In genomic region chr3:96237904-96238511, GRCm38 (mm10) we compare ENCODE assay signal across 8 mouse cellular contexts. TPM values are rescaled to one million over a fixed set of nuclear protein-coding genes. Genes with fewer than 3 reads are reported as not detected.
A peak's percentile ranks its signal among the peaks of the same experiment; 100 is the strongest.
DNase-seq lines count a peak whose midpoint lies in the region; ATAC-seq lines count a peak whose summit lies in the region.

No protein-coding gene starts in this region.

- no peak for DNase-seq in heart, postnatal 36 days
- peak; percentile 75 for DNase-seq in ES-CJ7 (ENCODE audit: low read depth, low spot score)
- no peak for DNase-seq in ovary, postnatal 10 days (ENCODE audit: low spot score)
- DNase-seq in thymus, postnatal 36 days = no peak
- DNase-seq in cerebellum, postnatal 36 days = no peak

- H3K4me2 ChIP-seq in heart, embryonic 12.5 days = peak overlapping the region; percentile 80
- H3K4me2 ChIP-seq in forebrain, embryonic 13.5 days = peak overlapping the region; percentile 64
- peak overlapping the region; percentile 74 for H3K4me2 ChIP-seq in liver, embryonic 16.5 days (ENCODE audit: low read depth, low read length)

- no peaks in the 10 kb centered on the region for H3K27me3 ChIP-seq in heart, embryonic 12.5 days (replicated peaks)
- H3K27me3 ChIP-seq in forebrain, embryonic 13.5 days = no peaks in the 10 kb centered on the region
- H3K27me3 ChIP-seq in liver, embryonic 16.5 days (ENCODE audit: control insufficient read depth, insufficient read depth, low read depth, low read length) = no peaks in the 10 kb centered on the region

- WGBS in heart, embryonic 12.5 days = 1% methylated on average over 12 of the region's 12 CpGs
- under 1% methylated on average over 12 of the region's 12 CpGs for WGBS in forebrain, embryonic 13.5 days
- WGBS in liver, embryonic 16.5 days (ENCODE audit: insufficient replicate concordance) = under 1% methylated on average over 12 of the region's 12 CpGs

- H3K27ac ChIP-seq in heart, embryonic 12.5 days (ENCODE audit: poor library complexity, severe bottlenecking) = peak overlapping the region; percentile 60
- peak overlapping the region; percentile 81 for H3K27ac ChIP-seq in forebrain, embryonic 13.5 days
- peak overlapping the region; percentile 92 for H3K27ac ChIP-seq in liver, embryonic 16.5 days (ENCODE audit: low read length)

- H3K4me1 ChIP-seq in heart, embryonic 12.5 days (replicated peaks) = peaks cover 21% of the 10 kb centered on the region
- H3K4me1 ChIP-seq in forebrain, embryonic 13.5 days = peaks cover 27% of the 10 kb centered on the region
- peaks cover 29% of the 10 kb centered on the region for H3K4me1 ChIP-seq in liver, embryonic 16.5 days (ENCODE audit: control insufficient read depth, low read depth, low read length)

- intact Hi-C loops in heart, postnatal 36 days (cut with DNase I) = loop anchor here (2.0 kb wide), 1 partner anchor 17 kb away; the partner anchor contains the start of genes Hist2h2ac and Hist2h2be

- peak overlapping the region; percentile 51 for H3K4me3 ChIP-seq in heart, embryonic 12.5 days
- H3K4me3 ChIP-seq in forebrain, embryonic 13.5 days = peak overlapping the region; percentile 48
- peak overlapping the region; percentile 69 for H3K4me3 ChIP-seq in liver, embryonic 16.5 days (ENCODE audit: low read depth, low read length)

- no peak for ATAC-seq in heart, embryonic 12.5 days (ENCODE audit: insufficient number of reproducible peaks, low FRiP score)
- no peak for ATAC-seq in forebrain, embryonic 13.5 days
- no peak for ATAC-seq in liver, embryonic 16.5 days (ENCODE audit: low read depth)

- H3K9ac ChIP-seq in heart, embryonic 12.5 days = peak overlapping the region; percentile 74
- H3K9ac ChIP-seq in forebrain, embryonic 13.5 days = peak overlapping the region; percentile 78
- peak overlapping the region; percentile 84 for H3K9ac ChIP-seq in liver, embryonic 16.5 days (ENCODE audit: low read depth, low read length)

- no peaks in the 10 kb centered on the region for H3K9me3 ChIP-seq in heart, embryonic 12.5 days (replicated peaks)
- no peaks in the 10 kb centered on the region for H3K9me3 ChIP-seq in forebrain, embryonic 13.5 days (replicated peaks)
- no peaks in the 10 kb centered on the region for H3K9me3 ChIP-seq in liver, embryonic 16.5 days (replicated peaks; ENCODE audit: control insufficient read depth, low read length)

- H3K36me3 ChIP-seq in heart, embryonic 12.5 days = no peaks in the 10 kb centered on the region
- no peaks in the 10 kb centered on the region for H3K36me3 ChIP-seq in forebrain, embryonic 13.5 days (ENCODE audit: poor library complexity, severe bottlenecking)
- H3K36me3 ChIP-seq in liver, embryonic 16.5 days (ENCODE audit: control insufficient read depth, insufficient read depth) = no peaks in the 10 kb centered on the region

RNA-seq across cellular contexts. Expression of gene Hist2h3c2, which starts 0.9 kb away (rescaled TPM):
- polyA plus RNA-seq in heart, embryonic 12.5 days (2016; fragmentation: Nextera tagmentation; extraction: Ambion mirVana) = 2.5 and 3.7 TPM in 2 replicates
- total RNA-seq in heart, postnatal 36 days (2021) = 10 to 100 TPM in 1 of 2 experiments, 1 to 10 TPM in 1; 8.9 to 10.6 TPM
- polyA plus RNA-seq in forebrain, embryonic 13.5 days (2015; fragmentation: Nextera tagmentation; extraction: Ambion mirVana) = 14.7 and 15.0 TPM in 2 replicates
- 9.2 and 9.8 TPM in 2 replicates for polyA plus RNA-seq in liver, embryonic 16.5 days (2015; fragmentation: Nextera tagmentation; extraction: Ambion mirVana)

RNA-seq across cellular contexts. Expression of gene Hist2h2aa2, which starts 2.1 kb away (rescaled TPM):
- 38.3 and 41.2 TPM in 2 replicates for polyA plus RNA-seq in heart, embryonic 12.5 days (2016; fragmentation: Nextera tagmentation; extraction: Ambion mirVana)
- 100 to 1,000 TPM; 243 to 253 TPM for total RNA-seq in heart, postnatal 36 days (2021)
- 74.1 and 91.2 TPM in 2 replicates for polyA plus RNA-seq in forebrain, embryonic 13.5 days (2015; fragmentation: Nextera tagmentation; extraction: Ambion mirVana)
- polyA plus RNA-seq in liver, embryonic 16.5 days (2015; fragmentation: Nextera tagmentation; extraction: Ambion mirVana) = 77.1 and 92.2 TPM in 2 replicates

RNA-seq across cellular contexts. Expression of gene Hist2h2aa1, which starts 7.3 kb away (rescaled TPM):
- polyA plus RNA-seq in heart, embryonic 12.5 days (2016; fragmentation: Nextera tagmentation; extraction: Ambion mirVana) = 6.2 and 12.7 TPM in 2 replicates
- 10 to 100 TPM in 1 of 2 experiments, 1 to 10 TPM in 1; 6.4 to 16.6 TPM for total RNA-seq in heart, postnatal 36 days (2021)
- polyA plus RNA-seq in forebrain, embryonic 13.5 days (2015; fragmentation: Nextera tagmentation; extraction: Ambion mirVana) = 46.4 and 48.0 TPM in 2 replicates
- 34.7 and 39.6 TPM in 2 replicates for polyA plus RNA-seq in liver, embryonic 16.5 days (2015; fragmentation: Nextera tagmentation; extraction: Ambion mirVana)

RNA-seq across cellular contexts. Expression of gene Hist2h3c1, which starts 8.5 kb away (rescaled TPM):
- 0.64 and 1.4 TPM in 2 replicates for polyA plus RNA-seq in heart, embryonic 12.5 days (2016; fragmentation: Nextera tagmentation; extraction: Ambion mirVana)
- total RNA-seq in heart, postnatal 36 days (2021) = not detected
- 0.34 and 0.93 TPM in 2 replicates for polyA plus RNA-seq in forebrain, embryonic 13.5 days (2015; fragmentation: Nextera tagmentation; extraction: Ambion mirVana)
- 4.3 and 4.9 TPM in 2 replicates for polyA plus RNA-seq in liver, embryonic 16.5 days (2015; fragmentation: Nextera tagmentation; extraction: Ambion mirVana)

RNA-seq across cellular contexts. Expression of gene Hist2h2be, which starts 17.1 kb away (rescaled TPM):
- polyA plus RNA-seq in heart, embryonic 12.5 days (2016; fragmentation: Nextera tagmentation; extraction: Ambion mirVana) = 5.0 and 5.7 TPM in 2 replicates
- total RNA-seq in heart, postnatal 36 days (2021) = 10 to 100 TPM in 1 of 2 experiments, 1 to 10 TPM in 1; 8.3 to 10.5 TPM
- 10.7 and 11.0 TPM in 2 replicates for polyA plus RNA-seq in forebrain, embryonic 13.5 days (2015; fragmentation: Nextera tagmentation; extraction: Ambion mirVana)
- polyA plus RNA-seq in liver, embryonic 16.5 days (2015; fragmentation: Nextera tagmentation; extraction: Ambion mirVana) = 7.2 and 8.7 TPM in 2 replicates
